Comparison of ENCODE assay signal across 25 mouse cellular contexts in genomic region chr2:49592926-49593325, GRCm38 (mm10).
"Had no signal": no experiment of that assay in that cellular context is flagged by ENCODE, and none has a peak within 500 bp of the region (broad histone marks: within the 10 kb centered on the region; RNA-seq: fewer than 3 reads in every experiment).

No protein-coding gene starts in this region.

- H3K27ac ChIP-seq: heart, adult 2 months; heart, embryonic 13.5 days; heart, embryonic 15.5 days; hindbrain, embryonic 13.5 days; hindbrain, embryonic 15.5 days; hindbrain, postnatal 0 days; kidney, embryonic 15.5 days; kidney, postnatal 0 days; left cerebral cortex, adult 2 months; limb, embryonic 10.5 days; limb, embryonic 12.5 days; liver, embryonic 13.5 days had no signal

- ATAC-seq: hindbrain, postnatal 0 days; intestine, embryonic 16.5 days had no signal

- H3K36me3 ChIP-seq: heart, embryonic 13.5 days; heart, embryonic 15.5 days; hindbrain, embryonic 13.5 days; hindbrain, embryonic 15.5 days; kidney, embryonic 15.5 days; limb, embryonic 10.5 days; limb, embryonic 12.5 days; liver, embryonic 13.5 days had no signal

- H3K4me2 ChIP-seq: heart, embryonic 11.5 days; heart, embryonic 13.5 days; heart, embryonic 15.5 days; hindbrain, embryonic 13.5 days; hindbrain, embryonic 15.5 days; kidney, embryonic 15.5 days; limb, embryonic 12.5 days; liver, embryonic 11.5 days; liver, embryonic 13.5 days had no signal

- H3K9me3 ChIP-seq: heart, embryonic 13.5 days; heart, embryonic 15.5 days; hindbrain, embryonic 13.5 days; hindbrain, embryonic 15.5 days; kidney, embryonic 15.5 days; limb, embryonic 10.5 days; limb, embryonic 12.5 days; liver, embryonic 13.5 days had no signal

- H3K4me3 ChIP-seq: heart, adult 2 months; heart, embryonic 13.5 days; heart, embryonic 15.5 days; hindbrain, embryonic 13.5 days; hindbrain, embryonic 15.5 days; kidney, embryonic 15.5 days; left cerebral cortex, adult 2 months; limb, embryonic 10.5 days; limb, embryonic 12.5 days; liver, embryonic 13.5 days had no signal

- H3K9ac ChIP-seq: heart, embryonic 13.5 days; heart, embryonic 15.5 days; hindbrain, embryonic 13.5 days; hindbrain, embryonic 15.5 days; kidney, embryonic 15.5 days; limb, embryonic 12.5 days; liver, embryonic 13.5 days had no signal

- DNase-seq: gastrocnemius, postnatal 14 days; gastrocnemius, postnatal 36 days; heart, adult 2 months; heart, postnatal 14 days; heart, postnatal 36 days; kidney, adult 11 months; kidney, adult 2 months; kidney, adult 9 months; kidney, postnatal 14 days; kidney, postnatal 36 days; liver; liver, embryonic 13.5 days had no signal

- H3K27me3 ChIP-seq: heart, embryonic 13.5 days; heart, embryonic 15.5 days; hindbrain, embryonic 13.5 days; hindbrain, embryonic 15.5 days; kidney, embryonic 15.5 days; limb, embryonic 12.5 days; liver, embryonic 13.5 days had no signal

- H3K4me1 ChIP-seq: heart, embryonic 13.5 days; heart, embryonic 15.5 days; hindbrain, embryonic 13.5 days; hindbrain, embryonic 15.5 days; kidney, embryonic 15.5 days; liver, embryonic 13.5 days had no signal
